Mouse (Mus musculus) stomach, embryonic 15.5 days (tissue): ENCODE measurements around the gene Ppme1. TPM values are rescaled to one million over a fixed set of nuclear protein-coding genes. Genes with fewer than 3 reads are reported as not detected.

Experiments
- ATAC-seq: fragments of 200-750 bp; cut with Nextera tagmentation; 2 replicates; pipeline ENCODE4 v1.8.0; 2017; ENCODE audit warnings: low read depth, moderate number of reproducible peaks, moderate TSS enrichment; ENCODE audit not compliant: insufficient read depth, low FRiP score
- H3K27ac ChIP-seq: fragments of 300-500 bp; sonication (generic); 2 replicates; pipeline ENCODE4 v1.5.1; 2015; ENCODE audit warnings: mild to moderate bottlenecking, inconsistent platforms
- H3K27me3 ChIP-seq: fragments of 300-500 bp; sonication (generic); replicated peaks from 2 replicates; pipeline ENCODE4 v1.6.1; 2015; ENCODE audit warnings: inconsistent platforms
- H3K36me3 ChIP-seq: fragments of 300-500 bp; sonication (generic); 2 replicates; pipeline ENCODE4 v1.6.1; 2015; ENCODE audit warnings: inconsistent platforms
- H3K4me1 ChIP-seq: fragments of 300-500 bp; sonication (generic); 2 replicates; pipeline ENCODE4 v1.6.1; 2015; ENCODE audit warnings: inconsistent platforms
- H3K4me2 ChIP-seq: fragments of 300-500 bp; sonication (generic); 2 replicates; pipeline ENCODE4 v1.6.1; 2015; ENCODE audit warnings: mild to moderate bottlenecking, inconsistent platforms
- H3K4me3 ChIP-seq: fragments of 300-500 bp; sonication (generic); replicated peaks from 2 replicates; pipeline ENCODE4 v1.5.1; 2015; ENCODE audit warnings: inconsistent platforms
- H3K9ac ChIP-seq: fragments of 300-500 bp; sonication (generic); 2 replicates; pipeline ENCODE4 v1.6.1; 2015; ENCODE audit warnings: inconsistent platforms
- H3K9me3 ChIP-seq: fragments of 300-500 bp; sonication (generic); 2 replicates; pipeline ENCODE4 v1.6.1; 2016; ENCODE audit warnings: inconsistent platforms
- WGBS: fragments of 180-500 bp; shearing (Covaris S2); methylation state at CpG from one replicate; pipeline ENCODE4 v1.1.7; 2015; 5-methylcytosine and 5-hydroxymethylcytosine counted together
- polyA plus RNA-seq: library from polyadenylated mRNA; unstranded; fragments of >200 nt; fragmentation: Nextera tagmentation; extraction: Ambion mirVana; gene quantifications from 2 replicates; pipeline ENCODE4 v1.2.1, GENCODE M21; 2015

The Ppme1 gene
- polyA plus RNA-seq, 1 experiment from 2014 or later: 51.4 TPM

- Histone ChIP-seq H3K27me3 (no peaks in the 10 kb centered on the region), H3K9me3 (no peaks in the 10 kb centered on the region), H3K4me2 (no peak overlapping the region), H3K9ac (no peak overlapping the region), H3K36me3 (0 out of 2 replicates have a peak, but pooled peaks cover 4% of the 10 kb centered on the region), H3K4me3 (no peak overlapping the region), H3K27ac (no peak overlapping the region), H3K4me1 (no peaks in the 10 kb centered on the region)
- no peak for ATAC-seq
- 85% methylated on average over 3 of the region's 3 CpGs for WGBS
Measured at GRCm38 (mm10) chr7:100323721-100324120, 48.4 kb downstream of the Ppme1 start.

GRCm38 (mm10) chr7:100317534-100317933 is 54.6 kb downstream of the Ppme1 start:
- no peaks in the 10 kb centered on the region for H3K4me1 ChIP-seq
- no peak overlapping the region for H3K27ac ChIP-seq
- ATAC-seq: no peak
- no peak overlapping the region for H3K9ac ChIP-seq
- WGBS: 98% methylated on average over 5 of the region's 5 CpGs
- no peak overlapping the region for H3K4me2 ChIP-seq
- no peaks in the 10 kb centered on the region for H3K36me3 ChIP-seq
- no peaks in the 10 kb centered on the region for H3K27me3 ChIP-seq
- H3K9me3 ChIP-seq: no peaks in the 10 kb centered on the region
- no peak overlapping the region for H3K4me3 ChIP-seq

- Histone ChIP-seq H3K4me1 (no peaks in the 10 kb centered on the region), H3K4me2 (no peak overlapping the region), H3K9me3 (no peaks in the 10 kb centered on the region), H3K4me3 (no peak overlapping the region), H3K9ac (no peak overlapping the region), H3K36me3 (no peaks in the 10 kb centered on the region), H3K27me3 (no peaks in the 10 kb centered on the region), H3K27ac (no peak overlapping the region)
- 84% methylated on average over 8 of the region's 8 CpGs for WGBS
- ATAC-seq: no peak
Measured at GRCm38 (mm10) chr7:100316924-100317323, 55.2 kb downstream of the Ppme1 start.

GRCm38 (mm10) chr7:100312716-100313115 is 59.4 kb downstream of the Ppme1 start:
- Histone ChIP-seq H3K9ac (no peak overlapping the region), H3K27me3 (no peaks in the 10 kb centered on the region), H3K4me1 (0 out of 2 replicates have a peak, but pooled peaks cover 5% of the 10 kb centered on the region), H3K27ac (no peak overlapping the region), H3K36me3 (no peaks in the 10 kb centered on the region), H3K9me3 (no peaks in the 10 kb centered on the region), H3K4me2 (no peak overlapping the region), H3K4me3 (no peak overlapping the region)
- WGBS: 84% methylated on average over 4 of the region's 4 CpGs
- no peak for ATAC-seq

GRCm38 (mm10) chr7:100310290-100310689 is 61.8 kb downstream of the Ppme1 start:
- Histone ChIP-seq H3K36me3 (no peaks in the 10 kb centered on the region), H3K4me3 (no peak overlapping the region), H3K27me3 (no peaks in the 10 kb centered on the region), H3K9ac (no peak overlapping the region), H3K27ac (no peak overlapping the region), H3K4me1 (0 out of 2 replicates have a peak, but pooled peaks cover 5% of the 10 kb centered on the region), H3K9me3 (no peaks in the 10 kb centered on the region), H3K4me2 (no peak overlapping the region)
- 72% methylated on average over 12 of the region's 12 CpGs for WGBS
- no peak for ATAC-seq

- 58% methylated on average over 6 of the region's 6 CpGs for WGBS
- H3K4me3 ChIP-seq: no peak overlapping the region
- H3K4me1 ChIP-seq: 0 out of 2 replicates have a peak, but pooled peaks cover 5% of the 10 kb centered on the region
- H3K27ac ChIP-seq: no peak overlapping the region
- ATAC-seq: no peak
- no peak overlapping the region for H3K4me2 ChIP-seq
- H3K9ac ChIP-seq: no peak overlapping the region
- no peaks in the 10 kb centered on the region for H3K27me3 ChIP-seq
- H3K9me3 ChIP-seq: no peaks in the 10 kb centered on the region
- H3K36me3 ChIP-seq: no peaks in the 10 kb centered on the region
Measured at GRCm38 (mm10) chr7:100309679-100310078, 62.4 kb downstream of the Ppme1 start.

- Histone ChIP-seq H3K36me3 (no peaks in the 10 kb centered on the region), H3K4me3 (no peak overlapping the region), H3K27me3 (no peaks in the 10 kb centered on the region), H3K9ac (no peak overlapping the region), H3K4me1 (0 out of 2 replicates have a peak, but pooled peaks cover 5% of the 10 kb centered on the region), H3K27ac (no peak overlapping the region), H3K4me2 (no peak overlapping the region), H3K9me3 (no peaks in the 10 kb centered on the region)
- ATAC-seq: no peak; the same call in 1 of the 2 replicates
- 48% methylated on average over 1 of the region's 1 CpGs for WGBS
Measured at GRCm38 (mm10) chr7:100309216-100309615, 62.9 kb downstream of the Ppme1 start.

GRCm38 (mm10) chr7:100307872-100308653 is 64.0 kb downstream of the Ppme1 start:
- Histone ChIP-seq H3K4me2 (no peak overlapping the region), H3K27me3 (no peaks in the 10 kb centered on the region), H3K9me3 (no peaks in the 10 kb centered on the region), H3K4me1 (0 out of 2 replicates have a peak, but pooled peaks cover 5% of the 10 kb centered on the region), H3K36me3 (no peaks in the 10 kb centered on the region), H3K9ac (no peak overlapping the region), H3K27ac (no peak overlapping the region), H3K4me3 (no peak overlapping the region)
- ATAC-seq: no peak
- WGBS: 78% methylated on average over 5 of the region's 6 CpGs

GRCm38 (mm10) chr7:100305894-100306293 is 66.2 kb downstream of the Ppme1 start:
- Histone ChIP-seq H3K4me2 (no peak overlapping the region), H3K9me3 (no peaks in the 10 kb centered on the region), H3K4me1 (0 out of 2 replicates have a peak, but pooled peaks cover 5% of the 10 kb centered on the region), H3K27ac (no peak overlapping the region), H3K36me3 (no peaks in the 10 kb centered on the region), H3K27me3 (no peaks in the 10 kb centered on the region), H3K4me3 (no peak overlapping the region), H3K9ac (no peak overlapping the region)
- no peak for ATAC-seq
- WGBS: 90% methylated on average over 9 of the region's 9 CpGs

GRCm38 (mm10) chr7:100302316-100302715 is 69.8 kb downstream of the Ppme1 start:
- Histone ChIP-seq H3K9me3 (no peaks in the 10 kb centered on the region), H3K4me1 (no peaks in the 10 kb centered on the region), H3K36me3 (no peaks in the 10 kb centered on the region), H3K9ac (no peak overlapping the region), H3K27ac (peak overlapping the region; percentile 65; the same call in 1 of the 2 replicates), H3K4me2 (no peak overlapping the region), H3K4me3 (no peak overlapping the region), H3K27me3 (no peaks in the 10 kb centered on the region)
- peak; percentile 80 for ATAC-seq
- 40% methylated on average over 4 of the region's 4 CpGs for WGBS

GRCm38 (mm10) chr7:100301390-100301789 is 70.7 kb downstream of the Ppme1 start:
- Histone ChIP-seq H3K27ac (no peak overlapping the region), H3K36me3 (no peaks in the 10 kb centered on the region), H3K4me3 (no peak overlapping the region), H3K9ac (no peak overlapping the region), H3K27me3 (no peaks in the 10 kb centered on the region), H3K4me2 (no peak overlapping the region), H3K9me3 (no peaks in the 10 kb centered on the region), H3K4me1 (no peaks in the 10 kb centered on the region)
- 65% methylated on average over 3 of the region's 3 CpGs for WGBS
- peak; percentile 50; the same call in 1 of the 2 replicates for ATAC-seq

- no peak overlapping the region for H3K4me3 ChIP-seq
- H3K4me1 ChIP-seq: no peaks in the 10 kb centered on the region
- WGBS: 65% methylated on average over 14 of the region's 14 CpGs
- H3K9ac ChIP-seq: no peak overlapping the region
- no peak overlapping the region for H3K27ac ChIP-seq
- no peaks in the 10 kb centered on the region for H3K27me3 ChIP-seq
- no peaks in the 10 kb centered on the region for H3K9me3 ChIP-seq
- no peak for ATAC-seq
- no peaks in the 10 kb centered on the region for H3K36me3 ChIP-seq
- H3K4me2 ChIP-seq: no peak overlapping the region
Measured at GRCm38 (mm10) chr7:100298861-100299510, 73.1 kb downstream of the Ppme1 start.
